ENCODE assay signal across 8 mouse cellular contexts in genomic region chr17:17837919-17838701, GRCm38 (mm10). TPM values are rescaled to one million over a fixed set of nuclear protein-coding genes. Genes with fewer than 3 reads are reported as not detected.
DNase-seq lines count a peak whose midpoint lies in the region; ATAC-seq lines count a peak whose summit lies in the region.

No protein-coding gene starts in this region.

- under 1% methylated on average over 43 of the region's 43 CpGs for WGBS in hindbrain, embryonic 12.5 days

- peak overlapping the region; percentile 77 for H3K27ac ChIP-seq in hindbrain, embryonic 12.5 days

- no peaks in the 10 kb centered on the region for H3K9me3 ChIP-seq in hindbrain, embryonic 12.5 days (replicated peaks)

- H3K9ac ChIP-seq in hindbrain, embryonic 12.5 days: peak overlapping the region; percentile 58

- no peaks in the 10 kb centered on the region for H3K27me3 ChIP-seq in hindbrain, embryonic 12.5 days

- peaks cover 52% of the 10 kb centered on the region for H3K4me1 ChIP-seq in hindbrain, embryonic 12.5 days

- peak overlapping the region; percentile 39 for H3K4me3 ChIP-seq in hindbrain, embryonic 12.5 days

- peak; percentile 97 for ATAC-seq in hindbrain, embryonic 12.5 days (ENCODE audit: low FRiP score)

- H3K36me3 ChIP-seq in hindbrain, embryonic 12.5 days: peaks cover 47% of the 10 kb centered on the region

- H3K4me2 ChIP-seq in hindbrain, embryonic 12.5 days (replicated peaks): peak overlapping the region; percentile 61

- DNase-seq in NIH3T3 (ENCODE audit: low read depth): peak; percentile 99
- peak; percentile 97 to 98 for DNase-seq in cerebellum, postnatal 10 days
- DNase-seq in frontal cortex, postnatal 10 days (ENCODE audit: low spot score in 2 of 2): peak; percentile 93 to 94
- peak; percentile 91 to 97 for DNase-seq in layer of hippocampus, postnatal 25 days (ENCODE audit: extremely low spot score in 1 of 2, low spot score in 1 of 2)
- DNase-seq in lung, postnatal 25 days (ENCODE audit: low spot score): peak; percentile 98
- peak; percentile 90 for DNase-seq in retina, embryonic 14.5 days (ENCODE audit: low spot score)
- DNase-seq in thymus, postnatal 4 days: peak; percentile 96

RNA-seq across cellular contexts. Expression of gene Spaca6, which starts 11.2 kb away (rescaled TPM):
- polyA plus RNA-seq in hindbrain, embryonic 12.5 days (2016; fragmentation: Nextera tagmentation; extraction: Ambion mirVana): 50.5 and 56.4 TPM in 2 replicates
- total RNA-seq in layer of hippocampus, postnatal 25 days (2021): 100 to 1,000 TPM in 1 of 2 experiments, 10 to 100 TPM in 1; 48.8 to 109 TPM

RNA-seq across cellular contexts. Expression of gene Has1, which starts 16.9 kb away (rescaled TPM):
- polyA plus RNA-seq in hindbrain, embryonic 12.5 days (2016; fragmentation: Nextera tagmentation; extraction: Ambion mirVana): 1.3 and 1.4 TPM in 2 replicates
- total RNA-seq in layer of hippocampus, postnatal 25 days (2021): under 1 TPM; 0.40 to 0.42 TPM

RNA-seq across cellular contexts. Expression of gene Fpr1, which starts 45.6 kb away (rescaled TPM):
- 0.23 TPM in 1 of 2 replicates, not detected in the other for polyA plus RNA-seq in hindbrain, embryonic 12.5 days (2016; fragmentation: Nextera tagmentation; extraction: Ambion mirVana)
- not detected for total RNA-seq in layer of hippocampus, postnatal 25 days (2021)

RNA-seq across cellular contexts. Expression of gene Fpr2, which starts 49.5 kb away (rescaled TPM):
- not detected in 2 replicates for polyA plus RNA-seq in hindbrain, embryonic 12.5 days (2016; fragmentation: Nextera tagmentation; extraction: Ambion mirVana)
- total RNA-seq in layer of hippocampus, postnatal 25 days (2021): not detected

RNA-seq across cellular contexts. Expression of gene Fpr3, which starts 49.5 kb away (rescaled TPM):
- polyA plus RNA-seq in hindbrain, embryonic 12.5 days (2016; fragmentation: Nextera tagmentation; extraction: Ambion mirVana): not detected in 2 replicates
- total RNA-seq in layer of hippocampus, postnatal 25 days (2021): not detected

Comparison
In these comparisons a context has a peak if more than half of its experiments do, and no peak if none do; other contexts are left out.
1. Peak in every context shown above with its lines: DNase-seq, ATAC-seq, H3K4me3 ChIP-seq and H3K27ac ChIP-seq.